Mouse (Mus musculus): ENCODE measurements around the gene Prss3. TPM values are rescaled to one million over a fixed set of nuclear protein-coding genes. Genes with fewer than 3 reads are reported as not detected.
"Not testable (repeated sequence)": the region's sequence is repeated elsewhere in the genome, so short reads cannot be mapped to it uniquely, and the experiment has no call there.

The Prss3 gene
- not detected in 2 replicates for total RNA-seq (2014; rRNA removed)
- polyA plus RNA-seq (2015; fragmentation: Nextera tagmentation; extraction: Ambion mirVana), result not detected in 2 replicates

DNA sequence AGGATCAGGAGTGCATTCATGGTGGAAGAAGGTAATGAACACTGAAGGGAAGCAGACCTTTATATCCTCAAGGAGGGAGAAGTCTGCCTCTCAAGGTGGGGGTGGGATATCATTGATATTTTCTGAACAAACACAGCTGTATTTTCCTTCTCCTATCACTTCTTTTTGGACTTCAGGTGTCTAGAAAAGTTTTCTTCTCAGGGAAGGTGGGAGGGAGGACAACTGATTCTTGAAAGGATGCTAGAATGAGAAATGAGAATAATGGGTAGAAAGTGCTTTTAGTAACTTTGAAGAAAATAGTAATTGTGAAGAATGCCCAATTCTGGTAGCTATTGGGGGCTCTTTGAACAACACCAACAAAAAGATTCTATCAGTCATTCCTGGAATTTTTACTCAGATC lies at the start of gene Prss3:
Gene Prss3, minus strand, starts transcription at position 101 of the 400 bp plus-strand sequence.
- not testable (repeated sequence) for H3K27me3 ChIP-seq (ENCODE audit: insufficient read depth, low read length); H3K4me1 ChIP-seq (ENCODE audit: insufficient read depth, low read length); DNase-seq (ENCODE audit: low spot score); H3K9me3 ChIP-seq (ENCODE audit: low read length); H3K4me3 ChIP-seq (ENCODE audit: low read depth, low read length); H3K27ac ChIP-seq (ENCODE audit: low read depth, low read length); ATAC-seq (ENCODE audit: low FRiP score); H3K4me2 ChIP-seq (ENCODE audit: low read depth, low read length, poor library complexity, severe bottlenecking); H3K9ac ChIP-seq (replicated peaks; ENCODE audit: low read length, poor library complexity, severe bottlenecking); H3K36me3 ChIP-seq (ENCODE audit: insufficient read depth, low read length)

DNA sequence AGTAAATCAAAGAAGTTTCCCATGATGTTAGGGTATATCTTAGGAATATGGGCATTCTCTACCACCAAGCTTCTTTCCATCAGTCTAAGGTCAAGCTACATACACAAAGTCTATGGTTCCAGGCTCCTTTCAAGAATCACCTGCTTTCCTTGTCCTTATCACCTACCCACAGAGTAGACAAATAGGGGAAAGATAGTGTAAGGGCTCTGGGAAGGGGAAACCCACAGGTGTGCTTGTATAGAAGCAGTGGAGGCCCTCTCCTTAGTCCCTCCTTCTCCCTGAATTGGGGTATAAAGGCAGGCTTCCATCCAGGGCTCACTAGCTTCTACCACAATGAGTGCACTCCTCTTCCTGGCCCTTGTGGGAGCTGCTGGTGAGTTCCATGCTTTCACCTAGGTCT lies 14.6 kb upstream of the Prss3 start, which contains the start of gene Gm5771:
Gene Gm5771, plus strand, starts transcription at position 301 of the 400 bp plus-strand sequence.
- H3K9ac ChIP-seq (replicated peaks; ENCODE audit: low read length, poor library complexity, severe bottlenecking); H3K9me3 ChIP-seq (ENCODE audit: low read length); H3K4me2 ChIP-seq (ENCODE audit: low read depth, low read length, poor library complexity, severe bottlenecking); ATAC-seq (ENCODE audit: low FRiP score); H3K27me3 ChIP-seq (ENCODE audit: insufficient read depth, low read length); H3K36me3 ChIP-seq (ENCODE audit: insufficient read depth, low read length); DNase-seq (ENCODE audit: low spot score); H3K4me3 ChIP-seq (ENCODE audit: low read depth, low read length); H3K4me1 ChIP-seq (ENCODE audit: insufficient read depth, low read length); H3K27ac ChIP-seq (ENCODE audit: low read depth, low read length): not testable (repeated sequence)

DNA sequence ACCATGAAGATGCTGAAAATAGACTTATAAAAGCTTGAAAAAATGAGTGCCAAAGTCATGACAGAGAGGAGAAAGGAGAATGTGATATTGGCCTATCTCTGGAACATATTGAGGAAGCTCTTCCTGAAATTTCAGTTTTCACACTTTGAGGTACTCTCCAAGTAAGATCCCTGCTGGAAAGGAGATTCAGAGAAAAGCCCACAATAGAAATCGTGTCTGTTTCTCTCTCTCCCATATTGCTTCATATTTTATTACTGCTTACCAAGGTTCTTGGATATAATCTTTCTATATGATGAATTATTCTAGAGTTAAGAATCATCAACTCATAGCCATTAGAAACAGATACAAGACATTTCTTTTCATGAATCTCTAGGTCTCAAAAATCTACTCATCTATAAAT lies 14.2 kb upstream of the Prss3 start:
- not testable (repeated sequence) for H3K4me1 ChIP-seq (ENCODE audit: insufficient read depth, low read length); H3K9ac ChIP-seq (replicated peaks; ENCODE audit: low read length, poor library complexity, severe bottlenecking); H3K4me2 ChIP-seq (ENCODE audit: low read depth, low read length, poor library complexity, severe bottlenecking); H3K4me3 ChIP-seq (ENCODE audit: low read depth, low read length); H3K27ac ChIP-seq (ENCODE audit: low read depth, low read length); ATAC-seq (ENCODE audit: low FRiP score); H3K9me3 ChIP-seq (ENCODE audit: low read length); H3K27me3 ChIP-seq (ENCODE audit: insufficient read depth, low read length); DNase-seq (ENCODE audit: low spot score); H3K36me3 ChIP-seq (ENCODE audit: insufficient read depth, low read length)
- 65% methylated on average over 1 of the region's 1 CpGs for WGBS

DNA sequence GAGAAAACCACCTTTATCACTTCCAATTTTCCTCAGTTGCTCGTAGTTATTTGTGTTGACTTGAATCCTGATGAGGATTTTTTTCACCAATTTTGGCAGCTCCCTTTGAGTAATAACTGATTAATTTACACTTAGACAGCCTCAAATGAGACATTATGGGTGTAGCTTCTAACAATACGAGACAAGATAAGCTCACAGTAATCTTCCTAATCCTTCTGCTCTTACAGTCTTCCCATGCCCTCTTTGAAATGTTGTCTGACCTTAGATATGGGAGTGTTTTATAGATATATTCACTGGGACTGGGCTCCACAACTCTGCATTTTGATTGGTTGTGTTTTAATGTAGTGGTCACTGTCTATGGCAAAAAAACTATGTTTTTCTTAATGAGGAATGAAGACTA lies 9.3 kb upstream of the Prss3 start:
- Histone ChIP-seq H3K9me3 (ENCODE audit: low read length) (no peaks in the 10 kb centered on the region), H3K4me2 (ENCODE audit: low read depth, low read length, poor library complexity, severe bottlenecking) (no peak overlapping the region), H3K9ac (replicated peaks; ENCODE audit: low read length, poor library complexity, severe bottlenecking) (no peak overlapping the region), H3K27ac (ENCODE audit: low read depth, low read length) (no peak overlapping the region), H3K27me3 (ENCODE audit: insufficient read depth, low read length) (no peaks in the 10 kb centered on the region), H3K4me3 (ENCODE audit: low read depth, low read length) (no peak overlapping the region), H3K36me3 (ENCODE audit: insufficient read depth, low read length) (no peaks in the 10 kb centered on the region), H3K4me1 (ENCODE audit: insufficient read depth, low read length) (no peaks in the 10 kb centered on the region)
- no peak for TF ChIP-seq CTCF (IDR thresholded peaks at IDR 0.05)
- ATAC-seq (ENCODE audit: low FRiP score) (no peak), DNase-seq (ENCODE audit: low spot score) (no peak)
- 81% methylated on average over 2 of the region's 2 CpGs for WGBS

DNA sequence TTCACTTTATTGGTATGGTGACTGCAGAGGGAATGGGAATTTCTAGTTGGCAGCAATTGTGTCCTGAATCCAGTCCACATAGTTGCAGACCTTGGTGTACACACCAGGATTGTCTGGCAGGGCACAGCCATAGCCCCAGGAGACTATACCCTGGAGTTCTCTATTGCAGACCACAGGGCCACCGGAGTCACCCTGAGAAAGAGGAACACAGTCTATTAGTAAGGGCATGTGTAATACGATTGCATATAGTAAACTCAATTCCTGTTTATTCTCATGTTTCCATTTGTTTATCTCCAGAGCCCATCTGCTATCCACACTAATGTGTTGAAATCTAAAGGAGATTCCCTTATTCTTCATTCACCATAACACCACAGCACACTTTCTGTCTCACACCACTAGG lies 3.7 kb downstream of the Prss3 start:
- not testable (repeated sequence) for H3K27me3 ChIP-seq (ENCODE audit: insufficient read depth, low read length); H3K9ac ChIP-seq (replicated peaks; ENCODE audit: low read length, poor library complexity, severe bottlenecking); H3K27ac ChIP-seq (ENCODE audit: low read depth, low read length); H3K4me1 ChIP-seq (ENCODE audit: insufficient read depth, low read length); H3K36me3 ChIP-seq (ENCODE audit: insufficient read depth, low read length); DNase-seq (ENCODE audit: low spot score); ATAC-seq (ENCODE audit: low FRiP score); H3K4me3 ChIP-seq (ENCODE audit: low read depth, low read length); H3K4me2 ChIP-seq (ENCODE audit: low read depth, low read length, poor library complexity, severe bottlenecking); H3K9me3 ChIP-seq (ENCODE audit: low read length)
- 100% methylated on average over 1 of the region's 2 CpGs for WGBS

DNA sequence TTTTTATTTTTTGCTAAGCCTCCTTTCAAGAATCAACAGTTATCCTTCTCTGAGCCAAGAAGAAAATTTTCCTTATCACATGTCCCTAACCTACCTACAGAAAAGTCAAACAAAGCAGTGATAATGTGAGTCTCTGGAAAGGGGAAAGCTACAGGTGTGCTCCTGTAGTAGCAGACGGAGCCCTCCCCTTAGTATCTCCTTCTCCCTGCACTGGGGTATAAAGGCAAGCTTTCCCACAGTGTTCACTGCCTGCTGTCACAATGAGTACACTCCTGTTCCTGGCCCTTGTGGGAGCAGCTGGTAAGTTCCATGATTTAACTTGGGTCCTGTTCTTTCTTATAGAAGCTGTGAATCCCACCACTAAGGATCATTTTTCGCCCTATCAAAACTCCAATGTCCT lies 23.5 kb downstream of the Prss3 start, which contains the start of gene Try10:
Gene Try10, plus strand, starts transcription at position 174 of the 400 bp plus-strand sequence.
- H3K9me3 ChIP-seq (ENCODE audit: low read length), result no peaks in the 10 kb centered on the region
- H3K27me3 ChIP-seq (ENCODE audit: insufficient read depth, low read length), result no peaks in the 10 kb centered on the region
- no peak within 1 kb of the TSS for H3K9ac ChIP-seq (replicated peaks; ENCODE audit: low read length, poor library complexity, severe bottlenecking)
- H3K36me3 ChIP-seq (ENCODE audit: insufficient read depth, low read length), result no peaks in the 10 kb centered on the region
- H3K4me2 ChIP-seq (ENCODE audit: low read depth, low read length, poor library complexity, severe bottlenecking), result no peak within 1 kb of the TSS
- H3K27ac ChIP-seq (ENCODE audit: low read depth, low read length), result no peak within 1 kb of the TSS
- DNase-seq (ENCODE audit: low spot score) (no peak), ATAC-seq (ENCODE audit: low FRiP score) (no peak)
- TF ChIP-seq CTCF (IDR thresholded peaks at IDR 0.05), result no peak
- H3K4me3 ChIP-seq (ENCODE audit: low read depth, low read length), result no peak within 1 kb of the TSS
- H3K4me1 ChIP-seq (ENCODE audit: insufficient read depth, low read length), result no peaks in the 10 kb centered on the region
- WGBS, result 79% methylated on average over 2 of the region's 2 CpGs

Other genes starting within 250 kb of the Prss3 start
- not detected in 2 replicates for gene Try4, start 75.4 kb downstream of the Prss3 start, total RNA-seq (2014; rRNA removed)
- gene Try4, start 75.4 kb downstream of the Prss3 start, polyA plus RNA-seq (2015; fragmentation: Nextera tagmentation; extraction: Ambion mirVana), result not detected in 2 replicates
- 0.49 TPM in 1 of 2 replicates, not detected in the other for gene Try5, start 60.8 kb downstream of the Prss3 start, total RNA-seq (2014; rRNA removed)
- 0.22 and 0.26 TPM in 2 replicates for gene Try5, start 60.8 kb downstream of the Prss3 start, polyA plus RNA-seq (2015; fragmentation: Nextera tagmentation; extraction: Ambion mirVana)
- gene Try10, start 23.6 kb downstream of the Prss3 start, total RNA-seq (2014; rRNA removed), result not detected in 2 replicates
- not detected in 2 replicates for gene Try10, start 23.6 kb downstream of the Prss3 start, polyA plus RNA-seq (2015; fragmentation: Nextera tagmentation; extraction: Ambion mirVana)
- not detected in 2 replicates for gene Gm5771, start 14.7 kb upstream of the Prss3 start, total RNA-seq (2014; rRNA removed)
- gene Gm5771, start 14.7 kb upstream of the Prss3 start, polyA plus RNA-seq (2015; fragmentation: Nextera tagmentation; extraction: Ambion mirVana), result not detected in 2 replicates
- 0.52 TPM in 1 of 2 replicates, not detected in the other for gene Gm10334, start 68.5 kb upstream of the Prss3 start, total RNA-seq (2014; rRNA removed)
- not detected in 2 replicates for gene Gm10334, start 68.5 kb upstream of the Prss3 start, polyA plus RNA-seq (2015; fragmentation: Nextera tagmentation; extraction: Ambion mirVana)
- not detected in 2 replicates for gene Prss1, start 81.3 kb upstream of the Prss3 start, total RNA-seq (2014; rRNA removed)
- gene Prss1, start 81.3 kb upstream of the Prss3 start, polyA plus RNA-seq (2015; fragmentation: Nextera tagmentation; extraction: Ambion mirVana), result not detected in 2 replicates
- gene Prss2, start 144.1 kb upstream of the Prss3 start, total RNA-seq (2014; rRNA removed), result not detected in 2 replicates
- not detected in 2 replicates for gene Prss2, start 144.1 kb upstream of the Prss3 start, polyA plus RNA-seq (2015; fragmentation: Nextera tagmentation; extraction: Ambion mirVana)
- gene Ephb6, start 227.8 kb upstream of the Prss3 start, total RNA-seq (2014; rRNA removed), result 60.1 and 70.3 TPM in 2 replicates
- gene Ephb6, start 227.8 kb upstream of the Prss3 start, polyA plus RNA-seq (2015; fragmentation: Nextera tagmentation; extraction: Ambion mirVana), result 32.0 and 39.1 TPM in 2 replicates